Mouse (Mus musculus): ENCODE measurements at regions not wholly inside any gene's neighbourhood (a gene's known extent, or its start where the extent isn't known, plus 50 kb on each side); places are given as distances from the start of the nearest gene placed in this dataset.
A peak's percentile ranks its signal among the peaks of the same experiment; 100 is the strongest.

DNA sequence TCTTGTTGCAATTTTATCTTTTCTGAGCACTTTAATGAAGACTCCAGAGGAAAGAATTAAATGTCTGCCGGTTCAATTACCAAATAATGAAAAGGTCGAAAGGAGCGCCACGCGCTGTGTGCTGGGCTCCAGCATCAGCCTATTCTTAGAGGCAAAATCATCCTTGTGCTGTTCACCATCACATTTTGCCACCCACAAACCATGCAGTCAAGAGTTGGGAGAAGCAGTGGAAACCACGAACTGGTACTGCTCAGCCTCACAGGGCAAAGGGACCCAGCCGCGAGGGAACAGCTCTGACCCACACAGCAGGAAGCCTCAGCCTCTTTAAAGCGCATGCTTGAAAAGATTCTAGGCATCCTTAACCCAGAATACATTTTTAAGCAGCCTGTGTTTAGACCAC lies 134.0 kb upstream of the Pum3 start:
- no peak for DNase-seq

GRCm38 (mm10) chr19:27558199-27558598 lies 128.6 kb upstream of the Pum3 start:
- no peak for DNase-seq

- DNase-seq = no peak
Observed at GRCm38 (mm10) chr19:27556697-27557096, 127.1 kb upstream of the Pum3 start.

DNA sequence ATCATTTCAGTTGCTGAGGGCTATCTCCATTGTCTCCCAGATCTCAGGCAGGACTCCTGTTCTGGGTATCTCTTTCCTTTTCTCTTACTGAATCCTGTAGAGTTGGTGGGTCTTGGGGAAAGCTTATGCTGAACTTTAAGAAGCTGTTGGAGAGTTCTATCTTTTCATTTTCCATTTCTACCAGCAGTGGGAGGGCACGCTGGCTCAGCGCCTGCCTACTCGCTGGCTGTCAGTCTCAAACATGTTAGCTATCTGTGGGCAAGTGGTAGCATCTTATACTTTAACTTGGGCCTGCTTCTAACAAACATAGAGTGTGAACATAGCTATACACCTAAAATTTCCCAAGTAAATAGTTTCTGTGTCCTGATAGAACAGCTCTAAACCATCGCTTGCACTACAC lies 125.2 kb upstream of the Pum3 start:
- DNase-seq = no peak

- DNase-seq = no peak
Observed at GRCm38 (mm10) chr19:27553266-27553665, 123.6 kb upstream of the Pum3 start.

GRCm38 (mm10) chr19:27537746-27538145 lies 108.1 kb upstream of the Pum3 start:
- DNase-seq = no peak

- no peak for DNase-seq
Observed at GRCm38 (mm10) chr19:27537066-27537465, 107.4 kb upstream of the Pum3 start.

GRCm38 (mm10) chr19:27527940-27528558 lies 98.4 kb upstream of the Pum3 start:
- no peak for DNase-seq

DNA sequence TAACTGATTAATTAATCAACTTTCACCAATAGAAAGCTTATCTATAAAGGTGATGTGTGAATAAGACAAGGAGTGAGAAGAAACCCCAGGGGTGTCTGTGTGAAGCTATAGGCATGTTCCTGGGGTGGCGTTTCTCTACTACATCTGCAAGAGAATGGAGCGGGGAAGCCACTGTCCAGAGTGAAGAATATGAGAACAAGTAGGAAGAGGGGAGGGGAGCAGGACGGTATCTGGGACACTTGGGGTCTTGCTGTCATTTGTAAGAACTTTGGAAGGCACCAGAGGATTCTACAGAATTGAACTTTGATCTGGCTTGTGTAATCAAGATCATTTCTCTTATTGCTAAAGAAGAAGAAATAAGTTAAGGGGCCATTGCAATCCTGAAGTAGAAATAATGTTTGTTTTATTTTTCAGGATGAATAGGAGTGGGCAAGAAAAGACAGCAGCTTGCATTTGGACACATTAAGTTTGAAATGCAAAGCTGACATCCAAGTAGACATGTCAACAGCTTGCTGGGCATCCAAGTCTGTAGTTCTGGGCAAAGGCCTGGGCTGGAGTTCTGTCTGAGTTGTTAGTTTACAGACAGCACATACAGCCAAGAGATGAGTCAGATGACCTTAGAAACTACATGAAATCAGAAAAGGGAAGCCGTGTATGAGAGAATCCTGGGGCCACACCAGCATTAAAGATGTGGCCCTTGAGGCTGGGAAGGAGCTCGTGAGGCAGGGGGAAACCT lies 89.9 kb upstream of the Pum3 start:
- no peak for DNase-seq

DNA sequence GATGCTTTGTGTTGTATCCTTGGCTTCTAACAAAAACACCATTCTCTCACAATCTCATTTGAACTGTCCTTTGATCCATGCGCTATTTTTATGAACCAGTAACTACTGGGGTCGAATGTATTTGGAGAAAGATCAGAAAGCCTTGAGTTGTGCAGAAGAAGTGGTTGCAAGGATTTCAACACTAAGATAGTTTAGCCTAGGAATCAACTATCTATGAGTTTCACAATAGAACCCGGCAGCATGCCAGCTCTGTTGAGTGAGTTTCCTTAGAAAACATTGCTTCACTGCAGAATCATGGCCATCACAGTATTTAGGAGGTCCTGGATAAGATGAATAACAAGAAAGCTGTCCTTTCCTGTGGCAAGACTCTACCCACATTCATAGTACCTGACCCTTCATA lies 84.6 kb upstream of the Pum3 start:
- peak; percentile 81 for DNase-seq

- no peak for DNase-seq
Observed at GRCm38 (mm10) chr19:27513535-27513934, 83.9 kb upstream of the Pum3 start.

- DNase-seq = no peak
Observed at GRCm38 (mm10) chr19:27511340-27511739, 81.7 kb upstream of the Pum3 start.

DNA sequence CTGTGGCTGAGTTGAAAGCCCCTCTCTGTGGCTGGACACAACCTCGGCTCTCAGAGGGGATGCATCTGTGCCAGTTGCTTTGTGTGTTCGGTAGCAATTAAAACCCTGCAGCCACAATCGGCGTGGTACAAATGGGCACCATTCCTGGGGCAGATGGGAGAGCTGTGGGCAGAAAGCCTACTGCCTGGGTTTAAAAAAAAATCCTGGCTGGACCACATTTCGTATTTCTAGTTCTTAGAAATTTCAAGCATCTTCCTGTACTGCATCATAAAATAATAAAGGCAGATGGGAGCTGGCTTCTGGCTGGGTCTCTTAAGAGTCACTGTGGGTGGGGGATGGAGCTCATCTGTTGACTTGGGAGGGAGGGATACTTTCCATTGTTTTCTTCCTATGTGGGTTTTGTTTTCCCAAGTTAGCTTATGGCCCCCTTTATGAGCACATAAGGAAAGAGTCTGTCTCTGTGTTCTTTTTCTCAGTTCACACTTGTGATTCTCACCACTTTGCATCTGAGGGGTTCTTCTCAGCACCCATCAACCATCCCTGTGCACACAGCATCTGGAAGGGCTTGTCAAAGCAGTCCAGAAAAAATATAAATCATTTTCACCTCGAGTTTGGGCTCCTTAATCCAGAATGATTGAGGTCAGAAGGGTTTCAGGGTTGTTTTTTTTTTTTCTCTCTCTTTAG lies 80.5 kb upstream of the Pum3 start:
- no peak for DNase-seq

GRCm38 (mm10) chr19:27498278-27498677 lies 68.7 kb upstream of the Pum3 start:
- no peak for DNase-seq

GRCm38 (mm10) chr19:27492468-27492867 lies 62.8 kb upstream of the Pum3 start:
- DNase-seq = no peak

GRCm38 (mm10) chr19:27491873-27492272 lies 62.2 kb upstream of the Pum3 start:
- DNase-seq = no peak

DNA sequence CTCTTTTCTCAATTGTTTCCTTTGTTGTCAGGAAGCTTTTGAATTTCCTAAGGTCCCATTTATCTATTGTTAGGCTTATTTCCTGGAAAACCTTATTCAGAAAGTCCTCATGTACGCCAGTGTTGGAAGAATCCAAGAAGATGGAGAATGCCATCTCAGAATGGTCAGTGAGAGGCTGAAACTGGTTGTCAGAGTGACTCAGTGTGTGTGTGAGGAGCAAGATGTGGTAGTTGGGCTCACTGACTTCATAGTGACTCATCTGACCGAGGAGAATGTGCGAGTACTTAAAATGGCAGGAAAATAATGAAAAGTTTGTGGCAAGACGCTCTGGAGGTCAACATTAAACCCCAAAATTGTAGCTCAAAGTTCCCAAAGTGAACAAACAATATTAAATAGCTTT lies 59.4 kb upstream of the Pum3 start:
- no peak for DNase-seq
